Mouse (Mus musculus) heart, adult 18-20 months (tissue): Measurements from ENCODE around the gene Nod1. TPM values are rescaled to one million over a fixed set of nuclear protein-coding genes. Genes with fewer than 3 reads are reported as not detected.

Experiments used
- DNase-seq, 2 experiments: peaks; one replicate each; pipeline ENCODE4 v3.0.0; 2021 to 2022; ENCODE audit warnings: mixed read lengths in 1 of 2
- long read RNA-seq, 2 experiments: library from polyadenylated mRNA; stranded (forward); transcript quantifications; one replicate each; pipeline ENCODE4 v2.0.0; 2021
- total RNA-seq, 2 experiments: library from RNA; stranded (reverse); gene quantifications; 2 replicates each; pipeline ENCODE4 v1.2.3; 2021

The Nod1 gene
- 10 to 100 TPM; 17.0 to 19.2 TPM for total RNA-seq
- long read RNA-seq, experiment 1, full-length matches to known transcripts = 22 of 27 reads
- long read RNA-seq, experiment 1, partial matches to known transcripts = 0 of 27 reads
- long read RNA-seq, experiment 1, other reads (novel, unspliced or antisense) = 5 of 27 reads
- long read RNA-seq, experiment 2, full-length matches to known transcripts = 8 of 11 reads
- long read RNA-seq, experiment 2, partial matches to known transcripts = 2 of 11 reads
- long read RNA-seq, experiment 2, other reads (novel, unspliced or antisense) = 1 of 11 reads

GRCm38 (mm10) chr6:54972111-54972928 lies at the start of gene Nod1:
Nod1 (minus strand) TSS chr6:54972612.
- peak; percentile 91 to 95 for DNase-seq

- no peak for DNase-seq
Observed at GRCm38 (mm10) chr6:55021806-55022205, 49.4 kb upstream of the Nod1 start.

- DNase-seq = no peak
Observed at GRCm38 (mm10) chr6:55018417-55018816, 46.0 kb upstream of the Nod1 start.

- DNase-seq = peak; percentile 74 to 83
Observed at GRCm38 (mm10) chr6:55016710-55017583, 44.5 kb upstream of the Nod1 start.

GRCm38 (mm10) chr6:55016236-55016635 lies 43.8 kb upstream of the Nod1 start:
- DNase-seq = peak; percentile 58 to 66

- DNase-seq = no peak
Observed at GRCm38 (mm10) chr6:55014184-55014583, 41.8 kb upstream of the Nod1 start.

GRCm38 (mm10) chr6:55012516-55012915 lies 40.1 kb upstream of the Nod1 start:
- DNase-seq = no peak

GRCm38 (mm10) chr6:55010330-55011091 lies 38.1 kb upstream of the Nod1 start:
- DNase-seq = no peak

GRCm38 (mm10) chr6:55009391-55010230 lies 37.2 kb upstream of the Nod1 start:
- DNase-seq = peak in 1 of 2 experiments; percentile 17

GRCm38 (mm10) chr6:55008401-55008800 lies 36.0 kb upstream of the Nod1 start:
- DNase-seq = no peak

- peak; percentile 20 to 68 for DNase-seq
Observed at GRCm38 (mm10) chr6:55003559-55003958, 31.1 kb upstream of the Nod1 start.

GRCm38 (mm10) chr6:55002438-55002837 lies 30.0 kb upstream of the Nod1 start:
- DNase-seq = no peak

GRCm38 (mm10) chr6:55001320-55001719 lies 28.9 kb upstream of the Nod1 start:
- DNase-seq = no peak

- DNase-seq = no peak
Observed at GRCm38 (mm10) chr6:54997726-54998125, 25.3 kb upstream of the Nod1 start.

GRCm38 (mm10) chr6:54996361-54996760 lies 23.9 kb upstream of the Nod1 start:
- DNase-seq = no peak

- peak; percentile 96 to 99 for DNase-seq
Observed at GRCm38 (mm10) chr6:54992734-54993260, 20.4 kb upstream of the Nod1 start, which contains the start of gene Ggct. Ggct (minus strand) TSS chr6:54992950.

- no peak for DNase-seq
Observed at GRCm38 (mm10) chr6:54992141-54992540, 19.7 kb upstream of the Nod1 start.

- no peak for DNase-seq
Observed at GRCm38 (mm10) chr6:54991189-54991588, 18.8 kb upstream of the Nod1 start.

- no peak for DNase-seq
Observed at GRCm38 (mm10) chr6:54988141-54988540, 15.7 kb upstream of the Nod1 start.

GRCm38 (mm10) chr6:54984096-54984495 lies 11.7 kb upstream of the Nod1 start:
- no peak for DNase-seq
